Mouse (Mus musculus): Measurements from ENCODE around the gene Foxi3.

Gene Foxi3

DNA sequence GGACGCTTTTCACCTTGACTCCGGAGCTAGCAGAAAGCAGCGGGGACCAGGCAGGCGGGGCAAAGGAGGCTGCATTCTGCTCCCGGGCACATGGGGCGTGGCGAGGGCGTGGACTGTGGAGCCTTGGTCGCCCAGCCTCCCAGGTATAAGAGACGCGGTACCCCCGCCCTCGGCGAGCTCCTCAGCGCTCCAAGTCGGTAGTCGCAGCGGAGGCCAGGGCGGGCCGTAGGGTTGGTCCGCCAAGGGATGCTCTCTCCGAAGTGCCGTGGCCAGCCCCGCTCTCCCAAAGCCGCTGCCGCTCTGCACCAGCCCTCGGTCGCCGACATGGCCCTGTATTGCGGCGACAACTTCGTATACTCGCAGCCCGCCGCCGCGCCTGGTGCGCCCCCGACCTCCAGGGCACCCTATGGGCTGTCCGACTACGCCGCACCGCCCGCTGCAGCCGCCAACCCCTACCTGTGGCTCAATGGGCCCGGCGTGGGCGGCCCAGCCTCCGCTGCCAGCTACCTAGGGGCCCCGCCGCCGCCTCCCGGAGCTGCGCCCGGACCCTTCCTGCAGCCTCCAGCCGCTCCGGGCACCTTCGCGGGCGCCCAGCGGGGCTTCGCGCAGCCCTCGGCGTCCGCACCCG lies at the start of gene Foxi3:
Foxi3 (plus strand) TSS at position 247 of the 628 bp plus-strand sequence.
- peak; percentile 54 to 55 for DNase-seq

DNA sequence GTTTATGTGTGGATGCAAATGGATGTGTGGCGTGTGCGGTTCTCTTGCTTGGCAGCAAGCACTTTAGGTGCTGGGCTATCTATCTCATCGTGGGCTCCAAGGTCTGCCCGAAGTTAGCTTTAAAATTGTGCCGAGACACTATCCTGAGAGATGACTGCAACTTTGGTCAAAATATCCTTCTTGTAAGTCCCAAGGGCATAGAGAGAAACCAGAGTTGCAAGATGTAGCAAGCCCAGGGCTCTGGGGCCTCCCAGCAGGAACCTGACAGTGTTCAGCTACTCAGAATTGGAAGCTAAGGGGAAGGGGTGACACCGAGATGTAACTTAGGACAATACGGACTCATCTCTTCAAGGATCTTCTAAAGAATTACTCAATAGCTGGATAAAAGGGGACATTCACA lies 46.8 kb upstream of the Foxi3 start:
- DNase-seq: no peak

DNA sequence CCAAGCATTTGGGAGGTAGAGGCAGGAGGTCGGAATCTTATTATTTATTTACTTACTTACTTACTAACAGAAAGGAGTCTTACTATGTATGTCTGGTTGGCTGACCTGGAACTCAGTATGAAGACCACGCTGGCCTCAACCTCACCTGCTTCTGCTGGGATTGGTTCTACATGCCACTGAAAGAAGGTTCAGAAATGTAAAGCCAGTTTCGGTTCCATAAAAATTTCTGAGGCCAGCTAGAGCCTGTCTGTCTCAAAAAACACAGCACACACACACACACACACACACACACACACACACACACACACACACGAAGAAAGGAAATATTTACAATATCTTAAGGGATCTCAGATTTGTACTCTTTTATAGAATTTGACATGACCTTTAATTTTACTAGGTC lies 46.0 kb upstream of the Foxi3 start:
- no peak for DNase-seq

DNA sequence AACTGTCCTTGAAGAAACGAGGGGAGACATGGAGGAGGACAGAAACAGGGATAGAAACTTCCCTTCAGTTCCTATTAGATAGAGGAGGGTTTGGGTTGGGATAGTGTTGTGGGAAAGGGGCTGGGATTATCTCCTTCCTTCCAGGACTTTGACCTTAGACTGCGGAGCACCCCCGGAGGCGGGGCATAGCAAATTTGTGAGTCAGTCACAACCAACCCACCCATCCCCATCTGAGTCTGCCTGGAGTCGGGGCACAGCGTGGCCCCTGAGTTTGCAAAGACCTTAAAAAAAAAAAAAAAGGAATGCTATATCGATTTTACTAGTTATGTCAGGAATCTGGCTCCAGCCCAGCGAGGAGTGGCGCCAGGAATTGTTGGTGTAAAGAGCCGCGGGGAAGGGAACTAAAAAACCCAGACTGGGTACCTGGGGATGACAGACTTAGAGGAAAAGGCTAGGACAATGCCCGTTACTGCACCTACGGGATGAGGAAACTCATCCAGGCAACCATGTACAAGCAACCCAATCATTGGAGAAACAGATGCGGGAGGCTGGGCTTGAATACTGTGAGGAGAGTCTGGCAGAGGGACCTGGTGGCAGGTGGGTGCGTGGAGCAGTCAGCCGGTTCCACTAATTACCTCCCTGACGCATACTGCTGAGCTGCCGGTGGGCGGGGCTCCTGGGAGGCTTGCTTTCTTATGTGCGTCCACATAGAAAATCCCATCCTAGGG lies 44.5 kb upstream of the Foxi3 start:
- peak; percentile 92 for DNase-seq

DNA sequence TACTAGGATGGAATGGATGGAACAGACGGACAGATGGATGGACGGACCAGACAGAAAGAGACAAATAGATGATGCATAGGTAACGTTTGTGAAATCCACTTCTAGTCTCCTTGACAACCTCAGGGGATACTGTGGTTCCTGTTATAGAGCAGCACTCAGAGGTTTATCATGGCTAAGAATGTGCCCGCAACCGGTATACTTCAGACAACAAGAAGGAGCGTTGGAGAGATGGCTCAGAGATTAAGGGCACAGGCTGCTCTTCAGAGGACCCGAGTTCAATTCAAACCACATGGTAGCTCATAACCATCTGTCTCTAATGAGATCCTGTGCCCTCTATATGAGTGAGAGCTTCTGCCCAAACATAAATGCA lies 44.0 kb upstream of the Foxi3 start:
- DNase-seq: no peak

DNA sequence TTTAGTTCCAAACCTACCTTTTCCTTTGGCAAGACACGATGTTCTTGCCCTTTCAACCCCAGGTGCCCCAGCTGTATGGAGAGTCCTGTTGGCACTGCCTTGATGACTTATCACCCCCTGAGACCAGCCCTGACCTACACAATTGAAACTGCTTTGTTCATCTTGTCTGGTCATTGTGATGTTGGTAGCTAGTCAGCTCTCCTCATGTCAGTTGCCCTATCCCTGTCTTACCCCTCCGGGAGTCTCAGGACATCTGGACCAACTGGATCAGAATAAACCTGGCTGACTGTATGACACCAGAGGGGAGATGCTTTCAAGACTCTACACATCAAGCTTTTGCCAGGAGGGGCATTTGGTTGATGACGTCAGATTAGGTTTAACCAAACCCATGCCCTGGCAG lies 37.5 kb upstream of the Foxi3 start, which contains the start of gene Tex37:
Tex37 (minus strand) TSS at position 101 of the 400 bp plus-strand sequence.
- DNase-seq: peak; percentile 16 to 22

DNA sequence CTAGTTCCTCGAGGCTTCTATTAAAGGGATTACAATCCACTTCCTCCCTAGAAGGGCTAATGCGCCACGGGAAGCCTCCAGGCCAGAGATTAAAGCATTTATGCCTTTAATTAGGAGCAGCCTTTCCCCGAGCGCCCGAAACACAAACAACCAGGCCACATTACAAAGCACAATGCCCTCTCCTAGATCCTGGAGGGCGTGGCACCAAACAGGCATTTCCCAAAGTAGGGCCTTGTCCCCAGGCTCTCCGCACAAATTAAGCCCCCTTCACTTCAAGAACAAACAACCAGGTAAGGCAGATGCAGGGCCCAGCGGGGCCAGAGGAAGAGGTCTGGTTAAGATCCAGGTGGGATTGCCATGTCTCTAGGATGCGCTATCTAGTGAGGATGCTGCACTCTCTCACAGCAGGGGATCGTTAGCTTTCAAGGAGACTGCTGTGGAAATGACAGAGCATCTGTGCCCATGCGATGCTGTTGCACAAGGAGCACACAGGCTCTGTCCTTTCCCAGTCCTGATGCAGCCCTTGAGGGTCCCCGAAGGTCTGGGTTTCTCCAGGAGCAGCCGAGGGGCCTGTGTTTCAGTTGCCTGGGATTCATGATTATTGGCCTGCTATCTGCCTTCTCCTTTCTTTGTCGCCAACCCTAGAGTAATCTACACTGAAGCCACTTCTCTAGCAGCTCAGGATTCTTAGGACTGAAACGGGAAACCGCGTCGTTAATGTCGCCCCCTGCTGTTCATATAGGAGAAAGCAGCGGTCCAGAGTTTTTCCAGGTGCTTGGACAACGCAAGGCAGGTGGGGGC lies 34.9 kb upstream of the Foxi3 start:
- DNase-seq: peak; percentile 74 to 83

DNA sequence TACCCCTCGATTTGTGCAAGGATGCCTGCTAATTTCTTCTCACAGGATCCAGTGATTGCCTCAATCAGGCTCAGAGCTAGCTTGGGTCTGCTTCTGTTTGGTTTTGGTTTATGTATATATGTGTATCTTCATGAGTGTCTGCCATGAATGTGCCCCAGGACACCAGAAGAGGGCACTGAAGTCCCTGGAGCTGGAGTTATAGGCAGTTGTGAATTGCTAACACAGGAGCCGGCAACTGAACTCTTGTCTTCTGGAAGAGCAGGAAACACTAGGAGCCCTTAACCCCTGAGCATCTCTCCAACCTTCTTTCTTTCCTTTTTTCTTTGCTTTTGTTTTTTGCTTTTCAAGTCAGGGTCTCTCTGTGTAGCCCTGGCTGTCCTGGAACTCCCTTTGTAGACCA lies 24.5 kb upstream of the Foxi3 start:
- DNase-seq: no peak

DNA sequence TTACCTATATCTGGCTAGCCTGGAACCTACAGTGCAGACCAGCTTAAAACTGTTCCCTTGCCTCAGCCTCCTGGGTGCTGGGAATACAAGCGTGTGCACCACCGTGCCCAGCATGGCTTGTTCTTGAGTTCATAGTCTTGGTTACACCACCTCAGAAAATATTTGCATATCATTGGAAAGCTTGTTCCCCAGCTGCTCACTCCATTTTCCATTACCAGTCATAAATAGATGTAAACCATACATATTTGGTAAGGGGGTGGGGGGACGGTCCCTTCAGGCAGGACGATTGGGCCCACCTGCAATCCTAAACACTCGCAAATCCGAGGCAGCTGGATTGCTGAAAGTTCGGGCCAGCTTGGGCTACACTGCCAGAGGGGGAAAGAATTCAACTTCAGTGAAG lies 3.1 kb upstream of the Foxi3 start:
- DNase-seq: no peak

DNA sequence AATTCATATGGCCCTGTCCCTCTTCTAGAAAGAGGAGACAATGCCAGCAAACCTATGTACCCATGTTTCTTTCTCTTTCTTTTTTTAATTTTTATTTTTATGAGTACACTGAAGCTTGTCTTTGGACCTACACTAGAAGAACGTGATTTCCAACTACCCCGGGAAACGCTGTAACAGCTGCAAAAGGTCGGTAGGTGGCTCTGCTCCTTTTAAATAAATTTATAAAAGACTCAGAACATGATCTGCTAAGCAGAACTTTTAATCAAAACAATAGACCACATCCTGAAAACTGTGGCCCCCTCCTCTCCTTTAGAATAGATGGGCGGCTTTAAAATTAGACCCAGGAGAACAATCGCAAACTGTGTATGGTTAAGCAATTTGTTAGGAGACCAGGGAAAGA lies 2.3 kb upstream of the Foxi3 start:
- DNase-seq: peak; percentile 44 to 45

DNA sequence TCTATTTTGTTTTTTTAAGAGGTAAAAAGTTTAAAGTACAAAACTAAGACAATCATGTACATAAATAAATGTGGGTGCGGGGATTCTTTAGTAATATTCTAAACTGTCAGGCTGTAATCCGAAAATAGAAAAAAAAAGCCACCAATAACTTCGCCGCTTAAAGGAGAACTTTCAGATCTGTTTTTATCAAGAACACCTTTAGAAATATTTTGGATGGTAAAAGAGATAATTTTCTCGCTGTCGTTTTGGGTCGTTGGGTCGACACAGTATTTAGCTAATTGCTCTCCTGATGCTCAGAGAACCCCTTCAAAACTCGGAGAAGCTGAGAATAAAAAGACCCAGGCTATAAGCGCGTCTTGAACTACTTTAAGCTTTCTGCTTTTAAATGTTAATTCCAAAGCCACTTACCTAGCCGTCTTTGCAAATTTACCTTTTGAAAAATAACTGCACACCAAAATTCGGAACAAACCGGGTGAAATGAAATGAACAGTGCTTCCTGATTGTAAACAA lies 985 bp upstream of the Foxi3 start:
- DNase-seq: peak in 1 of 2 experiments; percentile 20

DNA sequence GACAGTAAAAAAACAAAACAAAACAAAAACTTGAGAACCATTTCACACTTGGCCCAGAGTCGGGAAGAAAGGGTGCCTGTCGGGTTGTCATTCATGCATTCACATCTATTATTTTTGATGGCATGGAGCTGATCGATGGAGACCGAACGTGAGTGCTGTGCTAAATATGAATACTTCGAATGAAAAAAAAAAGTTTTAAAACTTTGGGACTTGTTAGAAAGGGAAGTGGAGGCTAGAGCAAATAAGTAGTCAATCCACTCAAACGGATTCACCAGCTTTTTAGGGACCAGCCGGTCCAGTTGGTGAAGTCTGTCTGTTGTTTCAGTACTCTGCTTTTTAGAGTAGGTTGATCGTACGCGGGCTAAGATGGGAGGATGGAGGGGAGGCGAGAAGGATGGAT lies 490 bp upstream of the Foxi3 start:
- DNase-seq: peak in 1 of 2 experiments; percentile 17

DNA sequence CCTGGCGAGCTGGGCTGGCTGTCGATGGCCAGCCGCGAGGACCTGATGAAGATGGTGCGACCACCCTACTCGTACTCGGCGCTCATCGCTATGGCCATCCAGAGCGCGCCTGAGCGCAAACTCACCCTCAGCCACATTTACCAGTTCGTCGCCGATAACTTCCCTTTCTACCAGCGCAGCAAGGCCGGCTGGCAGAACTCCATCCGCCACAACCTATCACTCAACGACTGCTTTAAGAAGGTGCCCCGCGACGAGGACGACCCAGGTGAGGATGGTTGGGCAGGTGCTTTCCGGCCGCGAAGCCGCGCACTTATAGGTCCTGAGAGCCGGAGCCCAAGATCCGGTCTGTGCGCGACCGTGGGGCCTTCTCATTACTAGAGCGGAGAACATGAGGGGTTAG lies 605 bp downstream of the Foxi3 start:
- DNase-seq: peak; percentile 39 to 40

DNA sequence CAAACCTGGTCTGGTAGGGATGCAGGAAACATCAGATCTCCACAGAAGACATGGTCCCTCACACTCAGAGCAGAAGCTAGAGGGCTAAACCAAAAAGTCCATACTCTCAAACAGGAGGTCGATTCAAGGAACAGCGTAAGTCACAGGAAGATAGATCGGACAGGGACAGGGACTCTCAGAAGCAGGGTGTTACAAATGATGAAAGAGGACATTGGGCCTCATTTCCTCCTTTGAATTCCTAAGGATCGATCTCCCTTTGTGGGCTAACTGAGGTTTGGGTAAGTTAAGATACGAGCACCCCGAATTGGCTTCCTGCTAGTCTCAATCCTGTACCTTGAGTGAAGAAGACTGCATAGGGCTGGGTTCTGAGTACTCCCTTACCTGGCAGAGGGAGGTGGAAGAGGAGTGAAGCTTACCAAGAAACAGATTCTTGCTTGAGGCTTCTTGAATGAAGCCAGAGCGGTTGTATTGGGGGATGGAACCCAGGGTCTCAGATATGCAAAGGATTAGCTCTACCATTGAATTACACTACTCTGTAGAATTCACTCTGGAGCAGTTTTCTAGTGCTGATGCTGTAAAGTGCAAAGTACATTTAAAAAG lies 1.1 kb downstream of the Foxi3 start:
- DNase-seq: no peak

DNA sequence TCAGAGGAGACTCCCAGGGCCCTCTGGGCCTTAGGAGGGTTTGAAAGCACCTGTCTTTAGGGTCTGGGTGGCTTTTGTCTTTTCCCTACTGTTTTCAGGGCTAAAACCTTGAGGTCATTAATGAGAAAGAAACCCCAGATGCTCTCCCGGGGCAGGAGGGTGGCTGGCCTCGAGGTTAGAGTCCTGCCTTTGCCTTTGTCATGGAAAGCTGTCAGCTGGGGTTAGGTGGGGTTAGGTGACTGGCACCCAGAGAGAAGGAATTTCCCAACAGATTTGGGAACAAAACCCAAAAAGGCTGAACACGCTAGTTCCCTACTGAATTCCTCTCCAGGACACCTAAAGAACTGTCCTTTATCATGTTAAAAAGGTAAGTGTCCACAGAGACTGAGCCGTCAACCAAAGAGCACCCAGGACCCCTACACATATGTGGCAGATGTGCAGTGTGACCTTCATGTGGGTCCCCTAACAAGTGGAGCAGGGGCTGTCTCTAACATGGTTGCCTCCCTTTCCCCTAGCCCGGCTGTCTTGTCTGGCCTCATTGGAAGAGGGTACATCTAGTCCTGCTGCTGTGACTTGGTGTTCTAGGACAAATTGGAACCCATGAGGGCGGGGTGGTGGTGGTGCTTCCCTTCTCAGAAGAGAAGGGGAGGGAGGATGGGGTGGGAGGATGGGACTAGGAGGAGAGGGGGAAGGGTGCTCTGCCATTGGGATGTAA lies 7.9 kb downstream of the Foxi3 start:
- no peak for DNase-seq

DNA sequence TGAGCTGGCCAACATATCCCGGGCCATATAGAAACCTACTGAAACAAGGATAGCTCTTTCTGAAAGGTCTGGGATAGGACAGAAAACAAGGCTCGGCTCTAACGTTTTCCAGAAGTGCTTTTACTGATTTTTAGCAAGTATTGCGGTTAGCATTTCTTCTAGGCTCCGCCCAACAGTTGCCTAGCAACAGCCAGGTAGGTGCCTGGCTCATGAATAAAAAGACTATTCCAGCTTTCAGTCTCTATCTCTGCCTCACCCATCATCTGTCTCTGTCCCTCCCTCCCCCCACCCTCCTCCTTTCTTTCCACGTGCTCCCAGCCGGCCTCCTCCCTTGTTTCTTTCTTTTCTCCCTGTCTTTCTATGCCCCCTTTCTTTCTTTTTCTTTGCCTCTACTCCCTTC lies 9.4 kb downstream of the Foxi3 start:
- no peak for DNase-seq

DNA sequence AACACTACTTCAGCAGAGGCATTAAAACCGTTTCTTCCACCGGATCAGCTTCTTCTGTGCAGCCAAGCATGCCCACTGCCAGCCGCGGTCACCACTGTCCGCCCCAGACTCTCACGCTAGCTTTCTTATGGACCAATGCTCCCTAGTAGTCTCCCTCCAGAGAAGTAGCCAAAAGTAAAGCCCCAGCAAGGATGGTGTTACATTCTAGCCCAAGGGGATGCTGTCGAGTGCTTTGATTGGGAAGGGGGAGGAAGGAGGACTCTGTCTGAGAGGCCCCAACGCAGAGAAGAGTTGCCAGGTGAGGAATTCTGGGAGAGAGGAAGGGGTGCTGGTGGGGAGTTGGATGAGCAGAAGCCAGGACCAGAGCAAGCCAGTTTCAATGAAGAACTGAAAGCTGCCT lies 11.1 kb downstream of the Foxi3 start:
- no peak for DNase-seq

DNA sequence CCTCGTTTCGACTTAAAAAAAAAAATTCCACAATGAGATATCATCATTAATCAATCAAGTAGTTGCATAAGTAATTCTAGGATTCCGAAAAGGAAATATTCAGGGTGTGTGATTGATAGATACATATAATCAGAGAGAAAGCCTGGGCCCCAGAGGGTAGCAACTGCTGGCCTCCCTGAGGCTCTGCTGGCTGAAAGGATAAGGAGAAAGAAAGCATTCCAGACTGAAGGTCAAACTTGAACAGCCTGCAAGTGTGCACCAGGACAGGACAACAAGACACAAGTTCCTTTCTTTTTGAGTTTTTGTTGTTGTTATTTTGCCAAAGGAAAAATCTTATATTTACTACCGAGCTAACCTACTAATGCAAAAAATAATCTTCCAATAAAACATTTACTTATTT lies 12.0 kb downstream of the Foxi3 start:
- DNase-seq: no peak

DNA sequence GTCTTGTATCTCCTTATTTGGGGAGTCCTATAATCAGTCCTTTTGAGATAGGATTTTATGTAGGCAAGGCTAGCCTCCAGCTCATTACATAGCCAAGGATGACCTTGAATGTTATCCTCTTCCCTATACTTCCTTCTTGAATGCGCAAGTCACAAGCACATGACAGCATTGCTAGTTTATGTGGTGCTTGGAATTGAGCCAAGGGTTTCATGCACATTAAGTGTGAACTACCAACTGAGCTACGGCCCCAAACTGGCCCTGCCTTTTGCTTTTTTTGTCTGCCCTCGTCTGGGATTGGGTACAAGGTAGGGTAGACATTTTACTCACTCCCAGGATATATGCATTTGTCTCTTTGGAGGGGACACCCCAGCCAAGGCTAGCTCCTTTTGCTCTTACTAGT lies 16.7 kb downstream of the Foxi3 start:
- no peak for DNase-seq

DNA sequence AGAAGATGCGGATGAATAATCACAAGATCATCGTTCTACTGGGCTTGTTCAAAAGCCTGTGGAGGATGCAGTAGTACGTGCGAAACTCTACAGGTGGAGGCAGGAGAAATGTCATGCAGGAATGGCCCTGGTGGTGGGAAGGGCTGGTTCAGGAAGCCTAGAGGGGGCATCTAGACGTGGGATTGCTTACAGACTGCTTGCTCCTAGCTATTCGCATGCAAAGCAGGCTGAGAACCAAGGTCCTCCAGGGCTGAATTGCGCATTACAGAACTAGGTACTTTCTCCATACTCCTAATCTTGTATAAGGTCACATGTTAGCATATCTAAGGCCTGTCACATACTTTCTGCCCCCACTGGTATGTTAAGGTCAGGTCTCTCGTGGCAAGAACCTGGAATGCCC lies 24.7 kb downstream of the Foxi3 start:
- no peak for DNase-seq

DNA sequence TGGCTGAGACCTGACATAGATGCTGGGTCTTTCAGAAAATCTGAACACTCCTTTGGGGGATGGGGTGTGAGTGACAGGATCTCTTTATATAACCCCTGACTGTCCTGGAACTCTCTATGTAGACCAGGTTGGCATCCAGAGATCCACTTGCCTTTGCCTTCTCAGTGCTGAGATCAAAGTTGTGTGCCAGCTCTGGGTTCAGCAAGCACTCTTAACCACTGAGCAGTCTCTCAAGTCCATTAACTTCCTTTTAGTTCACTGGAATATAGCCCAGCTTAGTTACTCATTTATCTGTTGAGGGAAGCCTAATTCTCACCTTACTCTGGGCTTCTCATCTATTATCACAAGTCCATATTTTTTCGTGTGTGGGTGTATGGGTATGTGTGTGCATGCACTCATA lies 26.1 kb downstream of the Foxi3 start:
- DNase-seq: no peak

DNA sequence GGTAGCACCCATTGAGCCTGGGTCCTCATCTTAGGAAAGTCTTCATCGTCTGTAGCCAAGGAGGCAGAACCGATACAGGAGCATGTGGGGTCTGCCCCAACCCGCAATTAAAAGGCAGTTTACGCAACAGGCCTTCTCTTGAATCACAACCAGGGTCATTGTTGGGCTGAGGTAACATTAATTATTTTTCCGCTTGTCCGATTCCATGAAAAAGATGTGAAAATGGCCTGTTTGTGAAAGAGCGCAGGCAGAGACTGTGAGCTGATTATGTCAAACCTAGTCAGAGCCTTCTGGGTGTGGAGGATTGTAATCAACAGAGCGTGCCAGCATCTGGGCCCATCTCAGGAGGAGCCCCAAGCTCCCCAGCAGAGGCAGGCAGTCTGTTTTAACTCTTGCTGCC lies 30.4 kb downstream of the Foxi3 start:
- no peak for DNase-seq
